8 mouse cellular contexts compared by ENCODE assay signal in genomic region chr4:108619587-108620341, GRCm38 (mm10). TPM values are rescaled to one million over a fixed set of nuclear protein-coding genes. Genes with fewer than 3 reads are reported as not detected.
A peak's percentile ranks its signal among the peaks of the same experiment; 100 is the strongest.
DNase-seq lines count a peak whose midpoint lies in the region; ATAC-seq and TF ChIP-seq lines count a peak whose summit lies in the region.

TSS of gene Cc2d1b (plus strand) at chr4:108619940.

- peaks cover 60% of the 10 kb centered on the region for H3K36me3 ChIP-seq in E14TG2a.4 (ENCODE audit: insufficient read depth, low read length)
- H3K36me3 ChIP-seq in forebrain, embryonic 12.5 days (replicated peaks) = peaks cover 19% of the 10 kb centered on the region
- H3K36me3 ChIP-seq in heart, postnatal 0 days (replicated peaks; ENCODE audit: control insufficient read depth, insufficient read depth, low read length) = peaks cover 3% of the 10 kb centered on the region
- peaks cover 10% of the 10 kb centered on the region for H3K36me3 ChIP-seq in liver, postnatal 0 days (replicated peaks; ENCODE audit: insufficient read depth, low read length)
- H3K36me3 ChIP-seq in neural tube, embryonic 14.5 days (ENCODE audit: control insufficient read depth, insufficient read depth, low read length) = peaks cover 6% of the 10 kb centered on the region; the same call in 1 of the 2 replicates

- H3K4me1 ChIP-seq in E14TG2a.4 (replicated peaks; ENCODE audit: low read depth, low read length) = peaks cover 30% of the 10 kb centered on the region
- peaks cover 15% of the 10 kb centered on the region for H3K4me1 ChIP-seq in forebrain, embryonic 12.5 days
- H3K4me1 ChIP-seq in heart, postnatal 0 days (ENCODE audit: control insufficient read depth, insufficient read depth) = peaks cover 5% of the 10 kb centered on the region; the same call in 1 of the 2 replicates
- peaks cover 15% of the 10 kb centered on the region for H3K4me1 ChIP-seq in liver, postnatal 0 days (ENCODE audit: insufficient read depth)
- peaks cover 16% of the 10 kb centered on the region for H3K4me1 ChIP-seq in neural tube, embryonic 14.5 days (ENCODE audit: control insufficient read depth, insufficient read depth, low read length)

- WGBS in forebrain, embryonic 12.5 days = under 1% methylated on average over 86 of the region's 86 CpGs
- under 1% methylated on average over 71 of the region's 86 CpGs for WGBS in heart, postnatal 0 days
- under 1% methylated on average over 86 of the region's 86 CpGs for WGBS in large intestine, adult 2 months
- WGBS in liver, postnatal 0 days (ENCODE audit: insufficient replicate concordance) = under 1% methylated on average over 69 of the region's 86 CpGs
- WGBS in neural tube, embryonic 14.5 days = under 1% methylated on average over 68 of the region's 86 CpGs

- peak within 1 kb of the TSS; percentile 86 for H3K27ac ChIP-seq in forebrain, embryonic 12.5 days
- H3K27ac ChIP-seq in heart, postnatal 0 days (ENCODE audit: low read depth) = peak within 1 kb of the TSS; percentile 83
- H3K27ac ChIP-seq in liver, postnatal 0 days (ENCODE audit: low read depth) = peak within 1 kb of the TSS; percentile 85
- peak within 1 kb of the TSS; percentile 85 for H3K27ac ChIP-seq in neural tube, embryonic 14.5 days (ENCODE audit: low read depth, low read length)

- 0 out of 2 replicates have a peak, but pooled peaks have one; percentile 38 for TF ChIP-seq EP300 in heart, postnatal 0 days (IDR thresholded peaks at IDR 0.05; ENCODE audit: low read depth)
- TF ChIP-seq EP300 in liver, postnatal 0 days (IDR thresholded peaks at IDR 0.05; ENCODE audit: low read depth) = no peak

- H3K27me3 ChIP-seq in E14TG2a.4 (ENCODE audit: insufficient read depth, low read length) = no peaks in the 10 kb centered on the region
- no peaks in the 10 kb centered on the region for H3K27me3 ChIP-seq in forebrain, embryonic 12.5 days
- no peaks in the 10 kb centered on the region for H3K27me3 ChIP-seq in heart, postnatal 0 days (ENCODE audit: control insufficient read depth, insufficient read depth, low read length)
- no peaks in the 10 kb centered on the region for H3K27me3 ChIP-seq in liver, postnatal 0 days (ENCODE audit: insufficient read depth, low read length)
- no peaks in the 10 kb centered on the region for H3K27me3 ChIP-seq in neural tube, embryonic 14.5 days (ENCODE audit: control insufficient read depth, insufficient read depth, low read length)

- DNase-seq in c-Kit-positive CD71-positive TER-119-positive erythroid progenitor cells, embryonic 14.5 days (ENCODE audit: low spot score) = peak; percentile 85
- DNase-seq in heart, postnatal 0 days (ENCODE audit: low spot score) = peak; percentile 86
- peak; percentile 78 for DNase-seq in large intestine, adult 2 months (ENCODE audit: low read depth, low spot score)
- DNase-seq in liver, postnatal 0 days = peak; percentile 96
- peak; percentile 91 for DNase-seq in testis, postnatal 10 days (ENCODE audit: low spot score)

- no peaks in the 10 kb centered on the region for H3K9me3 ChIP-seq in E14TG2a.4 (ENCODE audit: low read length)
- H3K9me3 ChIP-seq in forebrain, embryonic 12.5 days = no peaks in the 10 kb centered on the region
- H3K9me3 ChIP-seq in heart, postnatal 0 days (replicated peaks; ENCODE audit: control insufficient read depth, low read length) = no peaks in the 10 kb centered on the region
- no peaks in the 10 kb centered on the region for H3K9me3 ChIP-seq in liver, postnatal 0 days (ENCODE audit: low read length)
- no peaks in the 10 kb centered on the region for H3K9me3 ChIP-seq in neural tube, embryonic 14.5 days (ENCODE audit: control insufficient read depth, low read length)

- peak; percentile 96 for ATAC-seq in forebrain, embryonic 12.5 days (ENCODE audit: low FRiP score)
- ATAC-seq in heart, postnatal 0 days (ENCODE audit: insufficient read depth, low read depth) = peak; percentile 96
- peak; percentile 98 for ATAC-seq in liver, postnatal 0 days
- ATAC-seq in neural tube, embryonic 14.5 days (ENCODE audit: low read depth) = peak; percentile 95

- H3K4me2 ChIP-seq in forebrain, embryonic 12.5 days = peak within 1 kb of the TSS; percentile 84
- H3K4me2 ChIP-seq in heart, postnatal 0 days (ENCODE audit: low read depth, low read length) = peak within 1 kb of the TSS; percentile 69
- peak within 1 kb of the TSS; percentile 94 for H3K4me2 ChIP-seq in liver, postnatal 0 days (ENCODE audit: low read depth, low read length)
- peak within 1 kb of the TSS; percentile 93 for H3K4me2 ChIP-seq in neural tube, embryonic 14.5 days (ENCODE audit: low read depth, low read length)

- H3K4me3 ChIP-seq in E14TG2a.4 (replicated peaks; ENCODE audit: low read length) = peak within 1 kb of the TSS; percentile 95
- H3K4me3 ChIP-seq in forebrain, embryonic 12.5 days (replicated peaks) = peak within 1 kb of the TSS; percentile 77
- H3K4me3 ChIP-seq in heart, postnatal 0 days (ENCODE audit: low read depth, low read length) = peak within 1 kb of the TSS; percentile 84
- H3K4me3 ChIP-seq in liver, postnatal 0 days (ENCODE audit: low read depth, low read length) = peak within 1 kb of the TSS; percentile 84
- H3K4me3 ChIP-seq in neural tube, embryonic 14.5 days (ENCODE audit: low read depth, low read length) = peak within 1 kb of the TSS; percentile 68

- H3K9ac ChIP-seq in forebrain, embryonic 12.5 days = peak within 1 kb of the TSS; percentile 94
- H3K9ac ChIP-seq in heart, postnatal 0 days (replicated peaks; ENCODE audit: low read depth, low read length) = peak within 1 kb of the TSS; percentile 83
- H3K9ac ChIP-seq in liver, postnatal 0 days (replicated peaks) = peak within 1 kb of the TSS; percentile 90
- peak within 1 kb of the TSS; percentile 77 for H3K9ac ChIP-seq in neural tube, embryonic 14.5 days (replicated peaks; ENCODE audit: low read depth, low read length)

- TF ChIP-seq CTCF in E14TG2a.4 (conservative IDR thresholded peaks at IDR 0.05; ENCODE audit: low read length) = no peak
- TF ChIP-seq CTCF in heart, postnatal 0 days (IDR thresholded peaks at IDR 0.05; ENCODE audit: low read depth) = no peak
- peak; percentile 26 for TF ChIP-seq CTCF in liver, postnatal 0 days (IDR thresholded peaks at IDR 0.05; ENCODE audit: low read depth)

RNA-seq across cellular contexts. Expression of gene Cc2d1b, which starts in this region (rescaled TPM):
- 22.8 and 29.1 TPM in 2 replicates for polyA plus RNA-seq in forebrain, embryonic 12.5 days (2016; fragmentation: Nextera tagmentation; extraction: Ambion mirVana)
- total RNA-seq in heart, postnatal 0 days (2014; rRNA removed; ENCODE audit: low replicate concordance) = 24.4 and 28.8 TPM in 2 replicates
- 11.2 and 12.3 TPM in 2 replicates for polyA plus RNA-seq in heart, postnatal 0 days (2015; fragmentation: Nextera tagmentation; extraction: Ambion mirVana)
- polyA plus RNA-seq in large intestine, adult 2 months (2012; rRNA removed) = 20.8 and 25.4 TPM in 2 replicates
- 5.7 and 6.5 TPM in 2 replicates for polyA plus RNA-seq in liver, postnatal 0 days (2015; fragmentation: Nextera tagmentation; extraction: Ambion mirVana)
- 16.5 and 23.0 TPM in 2 replicates for polyA plus RNA-seq in neural tube, embryonic 14.5 days (2014; fragmentation: Nextera tagmentation; extraction: Ambion mirVana)

Comparison
In these comparisons a context has a peak if more than half of its experiments do, and no peak if none do; other contexts are left out.
1. Peak in every context shown above with its lines: DNase-seq, ATAC-seq, H3K4me3 ChIP-seq and H3K27ac ChIP-seq.